Mouse (Mus musculus) frontal cortex, postnatal 14 days (tissue): ENCODE data around the gene Pagr1a.

ENCODE experiments used
- DNase-seq, 2 experiments: peaks; one replicate each; pipeline ENCODE4 v3.0.0; 2022; ENCODE audit warnings: low spot score in 2 of 2

Pagr1a gene

DNA sequence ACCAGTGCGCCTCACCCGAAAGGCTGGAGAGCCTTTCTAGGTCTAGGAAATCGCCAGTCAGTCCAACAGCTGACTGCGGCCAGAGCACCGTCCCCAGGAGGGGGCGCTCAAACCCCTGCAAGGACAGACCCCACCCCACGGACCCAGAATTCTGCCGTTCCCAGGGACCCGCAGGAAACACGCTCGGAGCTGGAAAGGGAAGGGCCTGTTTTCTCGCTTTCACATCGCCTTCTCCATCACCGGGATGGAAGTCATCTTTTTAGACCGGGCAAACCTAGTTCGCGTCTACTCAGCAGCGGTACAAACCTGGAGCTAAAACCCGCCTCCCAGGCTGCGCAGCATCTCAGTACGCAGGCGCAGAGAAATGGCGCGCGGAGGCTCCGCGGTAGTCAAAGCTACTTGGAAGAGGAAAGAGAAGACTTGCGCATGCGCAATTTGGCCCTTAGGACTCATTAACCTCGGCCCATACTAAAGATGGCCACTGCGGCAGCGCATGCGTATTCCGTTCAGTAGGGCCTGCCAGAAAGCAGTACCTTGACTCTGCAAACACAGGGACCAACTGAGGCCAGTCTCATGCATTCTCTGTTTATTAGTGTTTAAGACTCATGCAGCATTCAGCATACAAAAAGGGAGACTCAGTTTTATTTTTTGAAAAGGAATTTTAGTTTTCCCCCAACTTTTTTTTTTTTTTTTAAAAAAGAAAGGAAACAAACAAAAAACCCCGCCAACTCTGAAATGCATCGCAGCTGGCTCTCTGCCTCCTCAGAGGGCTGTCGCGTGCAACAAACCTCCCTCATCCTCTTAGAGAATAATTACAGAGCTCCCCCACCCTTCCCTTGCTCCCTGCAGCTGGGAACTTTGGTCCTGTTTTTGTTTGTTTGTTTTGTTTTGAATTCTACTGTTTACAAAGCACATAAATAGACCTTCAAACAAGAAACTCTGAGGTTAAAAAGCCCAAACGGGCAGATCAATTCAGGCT, at the start of gene Pagr1a:
Gene Pagr1a (minus strand): TSS at position 382 of the 979 bp plus-strand sequence.
- peak; percentile 95 to 96 for DNase-seq

GRCm38 (mm10) chr7:127066317-127066716, 49.2 kb upstream of the Pagr1a start:
- no peak for DNase-seq

DNA sequence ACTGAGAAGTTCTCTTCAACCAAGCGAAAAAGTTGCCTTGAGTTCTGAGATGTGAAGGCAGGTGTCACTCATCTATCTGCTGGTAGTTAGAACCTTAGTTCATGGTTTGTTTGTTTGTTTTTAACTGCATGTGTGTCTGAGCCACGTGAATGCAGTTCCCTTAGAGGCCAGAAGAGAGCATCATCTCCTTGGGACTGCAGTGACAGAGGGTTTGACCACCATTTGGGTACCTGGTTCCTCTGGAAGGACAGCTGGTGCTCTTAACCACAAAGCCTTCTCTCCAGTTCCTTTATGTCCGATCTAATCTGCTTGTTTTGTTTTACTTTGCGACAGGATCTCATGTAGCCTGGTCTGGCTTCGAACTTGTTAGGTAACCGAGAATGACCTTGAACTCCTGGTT, 48.4 kb upstream of the Pagr1a start:
- no peak for DNase-seq

GRCm38 (mm10) chr7:127055026-127055585, 38.0 kb upstream of the Pagr1a start:
- no peak for DNase-seq

DNA sequence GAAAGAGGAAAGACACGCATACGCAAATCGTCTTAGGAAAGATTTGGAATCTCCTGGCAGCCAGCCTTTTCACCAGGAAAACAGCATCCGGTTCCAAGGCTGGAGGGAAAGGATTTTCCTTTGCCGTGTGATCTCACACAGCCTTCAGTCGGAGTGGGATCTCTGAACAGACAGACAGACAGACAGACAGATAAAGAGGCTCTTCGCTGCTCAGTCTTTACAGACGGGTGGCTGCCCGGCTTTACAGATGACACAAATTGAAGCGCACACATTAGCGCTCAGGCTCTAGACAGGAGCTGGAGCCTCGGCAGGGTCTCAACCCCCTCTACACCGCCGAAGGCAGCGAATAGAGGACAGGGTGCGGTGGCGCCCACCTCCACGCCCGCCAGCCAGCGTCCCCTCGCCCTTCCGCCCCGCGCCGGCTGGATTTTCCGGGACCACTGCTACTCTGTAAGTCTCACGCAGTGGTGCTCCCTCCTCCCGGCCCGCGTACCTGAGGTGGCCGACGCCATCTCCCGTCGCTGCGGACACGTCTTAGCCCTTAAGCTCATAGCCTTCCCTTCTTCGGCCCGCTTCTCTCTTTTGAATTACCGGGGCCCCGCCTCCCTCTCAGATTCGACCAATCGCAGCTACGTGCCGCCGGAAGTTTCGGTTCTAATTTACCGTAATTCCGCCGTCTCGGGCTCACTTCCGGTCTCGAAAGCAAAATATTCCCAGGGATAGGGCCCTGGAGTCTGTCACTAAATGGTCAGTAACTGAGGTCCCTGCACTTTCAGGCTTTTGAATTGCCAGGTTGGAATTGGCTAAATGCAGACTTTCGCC, 24.9 kb upstream of the Pagr1a start, which contains the start of gene Kif22:
Gene Kif22 (minus strand): TSS at position 621 of the 822 bp plus-strand sequence.
- peak; percentile 71 to 83 for DNase-seq

- DNase-seq, result no peak
Measured at GRCm38 (mm10) chr7:127031244-127031643, 14.1 kb upstream of the Pagr1a start.

GRCm38 (mm10) chr7:127030172-127030571, 13.0 kb upstream of the Pagr1a start:
- no peak for DNase-seq

- no peak for DNase-seq
Measured at GRCm38 (mm10) chr7:127027885-127028284, 10.7 kb upstream of the Pagr1a start.

DNA sequence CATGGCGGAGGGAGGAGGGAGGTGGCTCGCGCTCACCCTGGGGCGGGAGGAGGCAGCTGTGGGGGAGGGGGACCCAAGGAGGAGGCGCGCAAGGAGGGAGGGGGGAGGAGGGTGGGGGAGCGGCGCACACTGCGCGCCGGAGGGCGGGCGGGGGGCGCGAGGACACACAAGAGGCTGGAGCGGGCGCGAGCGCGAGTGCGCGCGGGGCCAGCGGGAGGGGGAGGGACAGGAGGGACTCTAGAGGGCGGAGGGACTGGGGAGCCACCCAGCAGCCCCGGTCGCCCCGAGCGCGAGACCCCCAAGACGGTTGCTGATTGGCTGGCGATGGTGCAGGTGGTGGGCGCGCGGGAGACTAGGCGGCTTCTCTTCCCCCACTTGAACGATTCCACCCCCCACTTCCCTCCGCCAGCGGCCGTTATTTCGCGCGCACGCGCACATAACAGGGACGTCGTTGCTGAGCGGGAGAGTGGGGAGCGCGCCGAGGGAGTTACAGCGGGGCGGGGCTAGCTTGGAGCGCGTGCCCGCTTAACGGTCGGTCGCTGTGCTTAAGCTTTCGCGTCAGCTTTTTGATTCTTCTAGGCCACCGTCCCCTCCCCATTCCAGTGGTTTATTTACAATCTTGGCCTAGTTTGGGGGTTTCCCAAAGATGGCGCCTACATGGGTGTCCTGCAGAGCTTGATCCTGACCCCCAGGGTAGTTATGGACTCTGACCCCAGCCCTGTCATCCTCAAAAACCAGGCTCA, 10.0 kb upstream of the Pagr1a start, which contains the start of gene Maz:
Gene Maz (minus strand): TSS at position 54 of the 743 bp plus-strand sequence.
- DNase-seq, result peak; percentile 99

DNA sequence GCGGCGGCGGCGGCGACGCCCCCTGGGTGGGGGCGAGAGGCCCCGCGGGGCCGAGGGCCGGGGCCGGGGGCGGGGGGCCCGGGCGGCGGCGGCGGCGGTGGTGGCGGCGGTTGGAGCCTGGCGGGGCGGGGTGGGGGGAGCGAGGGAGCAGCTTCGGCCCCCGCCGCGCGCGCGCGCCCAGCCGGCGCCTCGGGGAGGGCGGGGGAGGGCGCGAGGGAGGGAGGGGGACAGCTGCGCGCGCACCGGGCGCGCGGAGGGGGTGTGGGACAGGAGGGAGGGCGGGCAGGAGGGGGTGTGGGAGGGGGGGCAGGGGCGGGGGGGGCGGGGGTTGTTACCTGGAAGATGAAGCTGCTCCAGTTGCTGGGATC, 9.4 kb upstream of the Pagr1a start:
- no peak for DNase-seq

GRCm38 (mm10) chr7:127026161-127026600, 9.0 kb upstream of the Pagr1a start:
- peak in 1 of 2 experiments; percentile 58 for DNase-seq

DNA sequence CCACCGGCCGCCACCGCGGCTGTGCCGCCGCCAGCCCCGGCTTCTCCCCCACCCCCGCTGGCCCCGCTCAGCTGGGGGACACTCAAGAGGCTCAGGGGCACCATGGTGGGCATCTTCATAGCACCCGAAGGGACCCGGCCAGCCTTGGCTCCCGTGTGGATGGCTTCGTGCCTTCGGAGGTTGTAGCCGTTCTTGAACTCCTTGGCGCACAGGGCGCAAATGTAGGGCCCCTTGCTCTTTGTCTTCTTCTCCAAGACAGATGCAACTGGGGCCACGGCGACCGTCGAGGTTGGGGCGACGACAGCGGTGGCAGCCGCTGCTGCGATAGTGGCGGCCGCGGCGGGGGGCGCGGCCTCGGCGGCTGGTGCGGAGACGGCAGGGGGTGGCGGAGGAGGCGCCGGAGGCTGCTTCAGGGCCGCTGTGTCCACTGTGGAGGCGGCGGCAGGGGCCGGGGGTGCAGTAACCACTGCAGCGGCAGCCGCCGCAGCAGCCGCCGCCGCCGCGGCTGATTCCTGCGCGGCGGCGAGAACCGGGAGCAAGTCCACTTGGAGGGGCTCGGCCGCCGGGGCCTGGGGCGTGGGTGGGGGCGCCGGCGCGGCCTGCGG, 8.5 kb upstream of the Pagr1a start:
- DNase-seq, result no peak

DNA sequence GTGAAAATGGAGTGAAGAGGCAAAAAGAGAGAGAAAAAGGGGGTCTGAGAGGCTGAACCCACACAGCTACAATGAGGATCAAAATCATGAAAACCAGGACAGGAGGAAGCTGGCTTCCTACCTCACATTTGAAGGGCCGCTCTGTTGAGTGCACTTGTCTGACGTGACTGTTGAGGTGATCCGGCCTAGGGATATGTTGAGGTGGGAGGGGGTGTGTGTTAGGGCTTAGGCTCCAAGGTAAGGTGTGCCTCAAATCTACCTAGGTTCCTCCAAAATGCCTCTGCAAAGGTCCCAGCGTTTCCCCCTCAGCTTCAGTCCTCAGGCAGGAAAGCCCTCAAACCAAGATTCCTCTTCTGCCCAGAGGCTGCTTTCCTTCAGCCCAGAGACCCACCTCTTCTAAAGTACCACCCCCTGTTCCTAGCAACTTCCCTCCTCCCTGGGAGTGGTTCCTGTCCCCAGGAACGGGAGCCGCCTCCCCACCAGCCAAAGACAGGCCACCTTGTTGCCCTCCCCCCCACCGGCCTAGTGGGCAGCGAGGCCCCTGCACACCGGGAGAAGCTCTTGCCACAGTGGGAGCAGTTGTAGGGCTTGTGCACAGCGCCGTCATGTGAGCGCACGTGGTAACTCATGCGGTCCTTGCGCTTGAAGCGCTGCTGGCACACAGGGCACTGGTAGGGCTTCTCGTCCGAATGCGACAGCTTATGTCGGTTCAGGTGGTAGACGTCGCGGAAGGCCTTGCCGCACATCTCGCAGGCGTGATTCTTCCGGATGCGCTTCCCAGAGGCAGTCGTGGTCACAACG, 7.8 kb upstream of the Pagr1a start:
- DNase-seq, result peak; percentile 73 to 79

- DNase-seq, result no peak
Measured at GRCm38 (mm10) chr7:127023896-127024690, 6.9 kb upstream of the Pagr1a start.

- DNase-seq, result no peak
Measured at GRCm38 (mm10) chr7:127023272-127023691, 6.1 kb upstream of the Pagr1a start.

- DNase-seq, result no peak
Measured at GRCm38 (mm10) chr7:127022528-127023271, 5.5 kb upstream of the Pagr1a start.

DNA sequence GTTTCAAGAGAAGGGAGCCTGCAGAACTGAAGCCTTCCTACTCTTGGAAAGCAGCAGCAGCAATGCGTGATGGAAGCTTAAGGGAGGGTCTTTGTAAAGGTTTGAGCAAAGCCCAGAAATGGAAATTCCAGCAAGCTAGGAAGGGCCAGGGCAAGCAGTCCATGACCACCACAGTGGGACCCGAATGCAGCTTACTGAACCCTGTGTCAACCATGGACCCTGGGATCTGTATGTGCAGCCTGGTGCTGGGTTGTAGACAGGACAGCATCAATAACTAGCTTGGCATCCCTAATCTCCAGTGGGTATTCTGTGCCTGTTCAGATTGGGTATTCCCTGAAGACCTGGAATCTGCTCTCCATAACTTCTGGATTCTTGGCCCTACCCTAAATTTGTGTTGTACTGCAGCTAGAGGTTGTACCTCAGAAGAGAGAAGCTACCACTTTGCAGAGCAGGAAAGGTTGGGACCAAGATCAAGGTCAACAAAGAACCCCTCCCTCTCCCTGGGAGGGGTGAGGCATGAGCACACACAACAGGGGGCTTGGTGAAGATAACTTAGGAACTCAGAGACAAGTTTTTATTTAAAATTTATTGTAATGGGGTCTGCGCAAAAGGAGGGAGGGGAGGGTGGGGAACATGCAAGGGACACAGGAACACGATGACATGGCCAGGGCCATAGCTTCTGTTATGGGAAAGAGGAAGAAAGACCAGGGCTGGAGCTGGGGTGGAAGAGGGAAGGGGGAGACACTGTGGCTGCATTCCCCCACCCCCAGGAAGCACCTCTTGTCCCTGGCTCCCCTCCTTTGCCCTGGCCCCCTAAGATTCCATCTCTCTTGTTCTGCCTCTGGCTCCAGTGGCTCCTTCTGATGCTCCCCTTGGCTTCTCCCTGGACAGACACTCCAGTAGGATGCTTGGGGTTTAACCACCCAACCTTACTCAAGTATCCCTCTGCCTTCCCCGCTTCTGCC, 4.7 kb upstream of the Pagr1a start:
- DNase-seq, result no peak
